Mouse (Mus musculus) MEL (cell line): ENCODE results near the gene Dars. TPM values are rescaled to one million over a fixed set of nuclear protein-coding genes. Genes with fewer than 3 reads are reported as not detected.

Source experiments
- DNase-seq: peaks from one replicate; pipeline ENCODE4 v3.0.0; 2011; ENCODE audit warnings: low read depth, low spot score
- H3K27ac ChIP-seq: 2 replicates; pipeline ENCODE4 v1.5.1; 2012; ENCODE audit warnings: low read depth, mild to moderate bottlenecking, control low read depth, low read length, moderate library complexity; ENCODE audit not compliant: control insufficient read depth
- H3K27me3 ChIP-seq, 2 experiments: fragments of 150-350 bp in 1 of 2; sonication (generic) in 1 of 2; 2 replicates each; pipeline ENCODE4 v1.6.1; 2012; ENCODE audit warnings: low read length in 2 of 2, mild to moderate bottlenecking in 2 of 2, improper control_type of control experiment in 1 of 2, moderate library complexity in 1 of 2; ENCODE audit not compliant: insufficient read depth in 2 of 2, control insufficient read depth in 1 of 2
- H3K36me3 ChIP-seq, 2 experiments: 2 replicates each; pipeline ENCODE4 v1.6.1; 2012 to 2014; ENCODE audit warnings: low read length in 2 of 2, improper control_type of control experiment in 1 of 2, inconsistent platforms in 1 of 2, mild to moderate bottlenecking in 1 of 2; ENCODE audit not compliant: insufficient read depth in 2 of 2, control insufficient read depth in 1 of 2
- H3K4me1 ChIP-seq, 2 experiments: fragments of 150-350 bp in 1 of 2; sonication (generic) in 1 of 2; 2 replicates each; pipeline ENCODE4 v1.6.1; 2012; ENCODE audit warnings: low read length in 2 of 2, improper control_type of control experiment in 1 of 2, mild to moderate bottlenecking in 1 of 2; ENCODE audit not compliant: insufficient read depth in 2 of 2, control insufficient read depth in 1 of 2
- H3K4me3 ChIP-seq, 2 experiments: fragments of 150-350 bp in 1 of 2; sonication (generic) in 1 of 2; 2 replicates each; pipeline ENCODE4 v1.5.1; 2012; ENCODE audit warnings: low read depth in 2 of 2, low read length in 2 of 2, mild to moderate bottlenecking in 2 of 2, moderate library complexity in 2 of 2, control low read depth in 1 of 2, improper control_type of control experiment in 1 of 2; ENCODE audit not compliant: control insufficient read depth in 1 of 2, insufficient read depth in 1 of 2
- H3K79me2 ChIP-seq: 2 replicates; pipeline ENCODE4 v1.6.1; 2012; ENCODE audit warnings: mild to moderate bottlenecking, low read length, moderate library complexity; ENCODE audit not compliant: control insufficient read depth, poor library complexity, insufficient read depth
- H3K9ac ChIP-seq: 2 replicates; pipeline ENCODE4 v1.6.1; 2012; ENCODE audit warnings: low read depth, mild to moderate bottlenecking, control low read depth, low read length, moderate library complexity; ENCODE audit not compliant: control insufficient read depth, poor library complexity, severe bottlenecking
- H3K9me3 ChIP-seq: fragments of 150-350 bp; sonication (generic); replicated peaks from 2 replicates; pipeline ENCODE4 v1.6.1; 2012; ENCODE audit warnings: mild to moderate bottlenecking, low read length, improper control_type of control experiment, moderate library complexity; ENCODE audit not compliant: insufficient read depth
- CTCF ChIP-seq, 3 experiments: IDR thresholded peaks in 2 of 3; conservative IDR thresholded peaks in 1 of 3; 2 replicates each; pipeline ENCODE4 v1.5.1; 2011 to 2012; ENCODE audit warnings: low read length in 3 of 3, low read depth in 2 of 3, mild to moderate bottlenecking in 2 of 3, improper control_type of control experiment in 1 of 3, inconsistent platforms in 1 of 3, mixed read lengths in 1 of 3, moderate library complexity in 1 of 3; ENCODE audit not compliant: control insufficient read depth in 1 of 3, insufficient read depth in 1 of 3, poor library complexity in 1 of 3, severe bottlenecking in 1 of 3
- EP300 ChIP-seq, 2 experiments: IDR thresholded peaks; 2 replicates each; pipeline ENCODE4 v1.6.1; 2011; ENCODE audit warnings: improper control_type of control experiment in 2 of 2, low read length in 2 of 2, low read depth in 1 of 2, mild to moderate bottlenecking in 1 of 2
- GATA1 ChIP-seq: IDR thresholded peaks from 2 replicates; pipeline ENCODE4 v1.6.1; 2011; ENCODE audit warnings: low read depth, low read length, improper control_type of control experiment
- KAT2A ChIP-seq: conservative IDR thresholded peaks from 2 replicates; pipeline ENCODE4 v1.6.1; 2012; ENCODE audit warnings: low read depth, low read length, improper control_type of control experiment, inconsistent platforms
- MYB ChIP-seq: IDR thresholded peaks from 2 replicates; pipeline ENCODE4 v1.6.1; 2011; ENCODE audit warnings: mild to moderate bottlenecking, low read depth, low read length, improper control_type of control experiment
- NRF1 ChIP-seq: IDR thresholded peaks from 2 replicates; pipeline ENCODE4 v1.6.1; 2014; ENCODE audit warnings: low read depth, mild to moderate bottlenecking, inconsistent platforms, low read length, improper control_type of control experiment, moderate library complexity; ENCODE audit not compliant: poor library complexity, insufficient read depth, severe bottlenecking
- POLR2AphosphoS5 ChIP-seq: IDR thresholded peaks from 2 replicates; pipeline ENCODE4 v1.6.1; 2012; ENCODE audit warnings: low read depth, borderline replicate concordance, mild to moderate bottlenecking, inconsistent platforms, low read length, moderate library complexity, mixed read lengths
- SIN3A ChIP-seq: IDR thresholded peaks from 2 replicates; pipeline ENCODE4 v1.6.1; 2012; ENCODE audit warnings: low read length, improper control_type of control experiment, inconsistent platforms
- SMC3 ChIP-seq: IDR thresholded peaks from 2 replicates; pipeline ENCODE4 v1.6.1; 2011; ENCODE audit warnings: low read depth, low read length, improper control_type of control experiment
- TAL1 ChIP-seq: IDR thresholded peaks from 2 replicates; pipeline ENCODE4 v1.6.1; 2012; ENCODE audit warnings: mild to moderate bottlenecking, inconsistent platforms, low read length, moderate library complexity, mixed read lengths
- UBTF ChIP-seq: IDR thresholded peaks from 2 replicates; pipeline ENCODE4 v1.6.1; 2012; ENCODE audit warnings: low read depth, mild to moderate bottlenecking, inconsistent platforms, low read length, improper control_type of control experiment, moderate library complexity, borderline replicate concordance; ENCODE audit not compliant: insufficient read depth
- USF1 ChIP-seq: IDR thresholded peaks from 2 replicates; pipeline ENCODE4 v1.6.1; 2014; ENCODE audit warnings: low read depth, mild to moderate bottlenecking, inconsistent platforms, low read length, improper control_type of control experiment, moderate library complexity
- USF2 ChIP-seq, 2 experiments: IDR thresholded peaks; 2 replicates each; pipeline ENCODE4 v1.6.1; 2011 to 2012; ENCODE audit warnings: improper control_type of control experiment in 2 of 2, low read length in 2 of 2, borderline replicate concordance in 1 of 2, inconsistent platforms in 1 of 2, low read depth in 1 of 2, mild to moderate bottlenecking in 1 of 2; ENCODE audit not compliant: insufficient read depth in 1 of 2
- ZC3H11A ChIP-seq: IDR thresholded peaks from 2 replicates; pipeline ENCODE4 v1.6.1; 2012; ENCODE audit warnings: low read depth, mild to moderate bottlenecking, inconsistent platforms, low read length, improper control_type of control experiment
- ZKSCAN1 ChIP-seq: IDR thresholded peaks from 2 replicates; pipeline ENCODE4 v1.6.1; 2012; ENCODE audit warnings: low read depth, mild to moderate bottlenecking, inconsistent platforms, low read length, improper control_type of control experiment, moderate library complexity
- polyA plus RNA-seq, 2 experiments: library from polyadenylated mRNA; stranded (reverse) in 1 of 2; unstranded in 1 of 2; fragments of >175 nt in 1 of 2; fragments of >200 nt in 1 of 2; gene quantifications; 2 replicates each; pipeline versions ENCODE4 v1.2.1 to v1.2.4; 2012; ENCODE audit warnings: low replicate concordance in 2 of 2, low read depth in 1 of 2; ENCODE audit not compliant: insufficient read length in 2 of 2, insufficient read depth in 1 of 2, missing spikeins in 1 of 2
- total RNA-seq: library from RNA; depleted of rRNA; stranded (reverse); fragments of 300-350 nt; gene quantifications from 2 replicates; pipeline ENCODE4 v1.2.3, GENCODE M21; 2012

Gene Dars
- total and polyA plus RNA-seq, 3 experiments: 95.2 to 104 TPM; not detected in 1

GRCm38 (mm10) chr1:128451183-128451582 is 34.0 kb upstream of the Dars start:
- Histone ChIP-seq H3K4me1 (peaks cover 4 to 12% of the 10 kb centered on the region in 2 experiments), H3K4me3 (no peak overlapping the region), H3K9ac (no peak overlapping the region), H3K9me3 (no peaks in the 10 kb centered on the region), H3K79me2 (no peaks in the 10 kb centered on the region), H3K36me3 (peaks cover 0 to 8% of the 10 kb centered on the region in 2 experiments; a peak in 2 of 4 replicates), H3K27ac (no peak overlapping the region), H3K27me3 (peaks cover 3 to 6% of the 10 kb centered on the region in 2 experiments; a peak in 3 of 4 replicates)
- no peak for DNase-seq
- TF ChIP-seq SMC3 (no peak), USF2 (IDR thresholded peaks at IDR 0.05; ENCODE audit: borderline replicate concordance in 1 of 2, insufficient read depth in 1 of 2, low read depth in 1 of 2, low read length in 2 of 2) (no peak), GATA1 (no peak), TAL1 (no peak), UBTF (no peak), ZKSCAN1 (no peak), SIN3A (no peak)

DNA sequence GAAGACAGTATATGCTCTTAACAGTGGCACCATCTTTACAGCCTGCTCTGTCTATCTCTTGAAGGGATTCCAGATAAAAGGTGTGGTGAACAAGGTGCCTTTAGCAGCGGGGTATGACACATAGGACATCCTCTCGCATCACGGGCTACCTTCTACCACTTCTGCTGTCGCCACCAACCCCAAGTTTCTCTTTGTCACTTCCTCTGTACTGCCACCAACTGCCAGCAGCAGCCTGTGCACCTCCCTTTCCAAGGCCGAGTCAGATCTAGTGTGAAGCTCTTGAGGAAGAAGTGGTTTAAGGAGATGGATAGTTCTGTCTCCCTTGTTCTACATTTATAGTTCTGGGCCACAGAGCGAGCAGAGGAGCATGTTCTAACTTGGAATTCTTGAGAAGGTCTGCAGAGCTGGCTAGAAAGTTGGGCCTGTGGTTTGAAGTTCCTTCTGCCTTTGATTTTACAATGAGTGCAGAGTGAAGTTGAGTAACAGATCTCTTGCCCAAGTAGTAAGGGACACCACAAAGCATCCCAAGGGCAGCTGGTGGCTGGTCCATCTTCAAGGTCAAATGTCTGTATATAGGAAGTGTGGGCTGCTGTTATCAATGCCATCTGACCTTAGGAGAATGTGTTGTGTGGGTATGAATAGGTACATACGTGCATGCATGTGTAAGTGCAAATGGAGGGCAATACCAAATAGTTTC is 30.2 kb upstream of the Dars start:
- peaks cover 8 to 24% of the 10 kb centered on the region in 2 experiments for H3K4me1 ChIP-seq
- no peaks in the 10 kb centered on the region for H3K79me2 ChIP-seq
- no peaks in the 10 kb centered on the region for H3K9me3 ChIP-seq
- H3K36me3 ChIP-seq: peaks cover 0 to 15% of the 10 kb centered on the region in 2 experiments; a peak in 2 of 4 replicates
- DNase-seq: peak; percentile 83
- peak overlapping the region; percentile 9; the same call in 1 of the 2 replicates for H3K9ac ChIP-seq
- no peak overlapping the region for H3K27ac ChIP-seq
- TF ChIP-seq POLR2AphosphoS5 (no peak), CTCF (IDR thresholded peaks at IDR 0.05 in 2 of 3, conservative IDR thresholded peaks at IDR 0.05 in 1 of 3; ENCODE audit: control insufficient read depth in 1 of 3, insufficient read depth in 1 of 3, low read depth in 2 of 3, low read length in 3 of 3, poor library complexity in 1 of 3, severe bottlenecking in 1 of 3) (peak in 2 of 3 experiments; percentile 25 to 30; a peak in 3 of 6 replicates), UBTF (no peak), ZC3H11A (no peak), USF1 (no peak), NRF1 (no peak), EP300 (IDR thresholded peaks at IDR 0.05; ENCODE audit: low read depth in 1 of 2, low read length in 2 of 2) (peak; percentile 30 to 32; a peak in 3 of 4 replicates), MYB (no peak), ZKSCAN1 (no peak), KAT2A (no peak)
- TF ChIP-seq, all 39 proteins: peak for 2
- H3K27me3 ChIP-seq: peaks cover 3 to 6% of the 10 kb centered on the region in 2 experiments; a peak in 3 of 4 replicates
- H3K4me3 ChIP-seq: peak overlapping the region; percentile 39 to 48
